Mouse (Mus musculus): ENCODE data around the gene Jup. TPM values are rescaled to one million over a fixed set of nuclear protein-coding genes. Genes with fewer than 3 reads are reported as not detected.
"Not testable (repeated sequence)": the region's sequence is repeated elsewhere in the genome, so short reads cannot be mapped to it uniquely, and the experiment has no call there.

Jup gene
- polyA plus RNA-seq, 1 experiment = 9.4 TPM

- H3K4me1 ChIP-seq = peaks cover 13% of the 10 kb centered on the region
- no peaks in the 10 kb centered on the region for H3K36me3 ChIP-seq (replicated peaks; ENCODE audit: low read length)
- peaks cover 64% of the 10 kb centered on the region for H3K27me3 ChIP-seq (replicated peaks)
- H3K4me3 ChIP-seq (replicated peaks) = no peak overlapping the region
- no peaks in the 10 kb centered on the region for H3K9me3 ChIP-seq
- TF ChIP-seq FLI1 (IDR thresholded peaks at IDR 0.05; ENCODE audit: low read length) = no peak
- TF ChIP-seq GATA1 (IDR thresholded peaks at IDR 0.05; ENCODE audit: borderline replicate concordance, low read length) = no peak
Measured at GRCm38 (mm10) chr11:100362209-100362978, 35.2 kb downstream of the Jup start.

- H3K9me3 ChIP-seq; H3K36me3 ChIP-seq (replicated peaks; ENCODE audit: low read length); H3K4me3 ChIP-seq (replicated peaks): not testable (repeated sequence)
- peaks cover 76% of the 10 kb centered on the region for H3K27me3 ChIP-seq (replicated peaks)
- peaks cover 22% of the 10 kb centered on the region for H3K4me1 ChIP-seq
Measured at GRCm38 (mm10) chr11:100361059-100361458, 36.5 kb downstream of the Jup start.

- Histone ChIP-seq H3K4me1 (peaks cover 25% of the 10 kb centered on the region), H3K9me3 (no peaks in the 10 kb centered on the region), H3K36me3 (replicated peaks; ENCODE audit: low read length) (no peaks in the 10 kb centered on the region), H3K27me3 (replicated peaks) (peaks cover 78% of the 10 kb centered on the region), H3K4me3 (replicated peaks) (no peak overlapping the region)
- TF ChIP-seq GATA1 (IDR thresholded peaks at IDR 0.05; ENCODE audit: borderline replicate concordance, low read length) (no peak), FLI1 (IDR thresholded peaks at IDR 0.05; ENCODE audit: low read length) (no peak)
Measured at GRCm38 (mm10) chr11:100360175-100360574, 37.4 kb downstream of the Jup start.

GRCm38 (mm10) chr11:100357408-100357807 is 40.2 kb downstream of the Jup start:
- Histone ChIP-seq H3K4me3 (replicated peaks) (no peak overlapping the region), H3K27me3 (replicated peaks) (peaks cover 84% of the 10 kb centered on the region), H3K4me1 (peaks cover 25% of the 10 kb centered on the region), H3K9me3 (no peaks in the 10 kb centered on the region), H3K36me3 (replicated peaks; ENCODE audit: low read length) (no peaks in the 10 kb centered on the region)
- TF ChIP-seq GATA1 (IDR thresholded peaks at IDR 0.05; ENCODE audit: borderline replicate concordance, low read length) = no peak
- TF ChIP-seq FLI1 (IDR thresholded peaks at IDR 0.05; ENCODE audit: low read length) = no peak

- Histone ChIP-seq H3K36me3 (replicated peaks; ENCODE audit: low read length) (no peaks in the 10 kb centered on the region), H3K27me3 (replicated peaks) (peaks cover 87% of the 10 kb centered on the region), H3K4me3 (replicated peaks) (no peak overlapping the region), H3K4me1 (peaks cover 30% of the 10 kb centered on the region), H3K9me3 (no peaks in the 10 kb centered on the region)
- no peak for TF ChIP-seq FLI1 (IDR thresholded peaks at IDR 0.05; ENCODE audit: low read length)
- TF ChIP-seq GATA1 (IDR thresholded peaks at IDR 0.05; ENCODE audit: borderline replicate concordance, low read length) = no peak
Measured at GRCm38 (mm10) chr11:100356819-100357211, 40.7 kb downstream of the Jup start.

- TF ChIP-seq FLI1 (IDR thresholded peaks at IDR 0.05; ENCODE audit: low read length) (no peak), GATA1 (IDR thresholded peaks at IDR 0.05; ENCODE audit: borderline replicate concordance, low read length) (no peak)
- Histone ChIP-seq H3K36me3 (replicated peaks; ENCODE audit: low read length) (no peaks in the 10 kb centered on the region), H3K9me3 (no peaks in the 10 kb centered on the region), H3K4me3 (replicated peaks) (peak within 1 kb of the TSS; percentile 91), H3K4me1 (peaks cover 30% of the 10 kb centered on the region), H3K27me3 (replicated peaks) (peaks cover 93% of the 10 kb centered on the region)
Measured at GRCm38 (mm10) chr11:100355972-100356818, 41.4 kb downstream of the Jup start, which contains the start of gene Hap1. Gene Hap1 (minus strand): TSS chr11:100356128.

GRCm38 (mm10) chr11:100355151-100355951 is 42.2 kb downstream of the Jup start:
- no peak for TF ChIP-seq FLI1 (IDR thresholded peaks at IDR 0.05; ENCODE audit: low read length)
- TF ChIP-seq GATA1 (IDR thresholded peaks at IDR 0.05; ENCODE audit: borderline replicate concordance, low read length) = no peak
- Histone ChIP-seq H3K27me3 (replicated peaks) (peaks cover 94% of the 10 kb centered on the region), H3K4me1 (peaks cover 30% of the 10 kb centered on the region), H3K36me3 (replicated peaks; ENCODE audit: low read length) (no peaks in the 10 kb centered on the region), H3K9me3 (no peaks in the 10 kb centered on the region), H3K4me3 (replicated peaks) (peak overlapping the region; percentile 91)

- TF ChIP-seq FLI1 (IDR thresholded peaks at IDR 0.05; ENCODE audit: low read length) (no peak), GATA1 (IDR thresholded peaks at IDR 0.05; ENCODE audit: borderline replicate concordance, low read length) (no peak)
Measured at GRCm38 (mm10) chr11:100352076-100352857, 45.3 kb downstream of the Jup start.

GRCm38 (mm10) chr11:100344269-100344668 is 53.3 kb downstream of the Jup start:
- H3K4me3 ChIP-seq (replicated peaks) = no peak overlapping the region
- TF ChIP-seq FLI1 (IDR thresholded peaks at IDR 0.05; ENCODE audit: low read length) = no peak
- TF ChIP-seq GATA1 (IDR thresholded peaks at IDR 0.05; ENCODE audit: borderline replicate concordance, low read length) = no peak

More at GRCm38 (mm10) chr11:100352076-100352857, 45.3 kb downstream of the Jup start:
- Histone ChIP-seq H3K27me3 (replicated peaks) (peaks cover 93% of the 10 kb centered on the region), H3K4me3 (replicated peaks) (peak overlapping the region; percentile 35), H3K9me3 (no peaks in the 10 kb centered on the region), H3K4me1 (peaks cover 30% of the 10 kb centered on the region), H3K36me3 (replicated peaks; ENCODE audit: low read length) (no peaks in the 10 kb centered on the region)

More at GRCm38 (mm10) chr11:100344269-100344668, 53.3 kb downstream of the Jup start:
- Histone ChIP-seq H3K27me3 (replicated peaks) (peaks cover 57% of the 10 kb centered on the region), H3K36me3 (replicated peaks; ENCODE audit: low read length) (no peaks in the 10 kb centered on the region), H3K4me1 (peaks cover 10% of the 10 kb centered on the region), H3K9me3 (peaks cover 6% of the 10 kb centered on the region; the same call in 1 of the 2 replicates)
